Mouse (Mus musculus): ENCODE measurements around the gene Cep164. TPM values are rescaled to one million over a fixed set of nuclear protein-coding genes. Genes with fewer than 3 reads are reported as not detected.

Cep164 gene
- 4.5 and 5.2 TPM in 2 replicates for polyA plus RNA-seq (2012; rRNA removed)

DNA sequence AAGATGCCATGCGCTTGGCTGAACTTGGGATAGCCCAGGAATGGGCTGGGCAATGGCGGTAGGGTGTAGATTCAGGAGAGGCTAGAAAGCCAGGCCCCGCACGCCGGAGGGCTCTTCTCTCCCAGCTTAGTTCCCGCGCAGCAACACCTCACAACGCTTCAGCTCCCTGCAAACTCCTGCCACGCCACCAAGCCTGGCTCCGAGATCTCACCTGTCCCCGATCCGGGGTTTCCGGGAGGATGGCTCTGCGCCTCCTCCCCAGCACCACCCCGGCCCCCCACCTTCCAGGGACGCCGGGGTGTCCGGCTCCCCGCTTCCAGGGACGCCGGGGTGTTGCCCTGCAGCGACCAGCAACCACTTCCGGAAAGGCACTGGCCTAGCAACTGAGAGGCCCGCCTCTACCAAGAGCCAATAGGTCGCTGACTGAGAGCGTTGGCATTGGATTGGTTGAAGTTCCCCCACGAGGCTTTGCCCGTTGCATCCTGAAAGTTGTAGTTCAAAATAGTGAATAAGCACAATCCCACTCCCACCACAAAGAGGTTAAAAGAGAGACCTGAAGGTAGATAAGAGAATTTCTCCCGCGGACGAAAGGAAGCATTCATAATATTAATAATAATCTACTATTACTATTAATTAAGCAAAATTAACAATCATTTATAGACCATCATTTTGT is at the start of gene Cep164:
Cep164 (minus strand) TSS at position 401 of the 673 bp plus-strand sequence.

DNA sequence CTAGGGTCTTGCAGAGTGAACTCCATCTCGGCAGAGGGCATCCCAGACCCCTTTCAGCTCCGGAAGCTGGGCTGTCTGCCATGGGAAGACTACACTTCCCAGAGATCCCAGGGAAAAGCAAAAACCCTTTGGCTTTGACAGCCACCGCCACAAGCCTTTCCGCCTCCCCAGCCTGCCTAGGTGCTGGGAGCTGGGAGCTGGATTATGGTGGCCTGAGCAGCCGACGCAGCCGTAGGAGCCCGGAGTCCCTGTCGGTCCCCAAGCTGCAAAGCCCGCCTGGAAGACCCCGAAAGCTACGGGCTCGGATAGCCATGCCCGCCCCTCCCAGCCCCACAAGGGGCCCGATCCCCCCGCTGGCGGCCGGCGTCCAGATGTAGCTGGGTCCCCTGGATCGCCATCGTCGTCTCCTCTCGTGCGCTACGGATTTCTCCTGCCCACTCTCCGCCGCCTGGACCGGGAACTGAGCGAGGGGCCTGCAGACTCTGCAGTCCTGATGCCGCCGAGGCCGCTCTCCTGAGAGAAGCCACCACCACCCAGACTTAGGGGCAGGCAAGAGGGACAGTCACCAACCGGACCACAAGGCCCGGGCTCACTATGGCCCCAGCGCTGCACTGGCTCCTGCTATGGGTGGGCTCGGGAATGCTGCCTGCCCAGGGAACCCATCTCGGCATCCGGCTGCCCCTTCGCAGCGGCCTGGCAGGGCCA is 10.1 kb upstream of the Cep164 start, which contains the start of gene Bace1:
Bace1 (plus strand) TSS at position 147 of the 705 bp plus-strand sequence.

Other genes starting within 250 kb of the Cep164 start
- gene Bace1, start 9.9 kb upstream of the Cep164 start, polyA plus RNA-seq (2012; rRNA removed): 3.1 and 3.4 TPM in 2 replicates
- gene Pcsk7, start 77.8 kb upstream of the Cep164 start, polyA plus RNA-seq (2012; rRNA removed): 6.8 and 7.9 TPM in 2 replicates
- gene Rnf214, start 78.2 kb upstream of the Cep164 start, polyA plus RNA-seq (2012; rRNA removed): 6.4 and 7.3 TPM in 2 replicates
- 5.2 and 6.7 TPM in 2 replicates for gene Tagln, start 107.4 kb upstream of the Cep164 start, polyA plus RNA-seq (2012; rRNA removed)
- 18.0 and 21.1 TPM in 2 replicates for gene Sidt2, start 126.6 kb upstream of the Cep164 start, polyA plus RNA-seq (2012; rRNA removed)
- 26.8 and 29.3 TPM in 2 replicates for gene Pafah1b2, start 184.0 kb upstream of the Cep164 start, polyA plus RNA-seq (2012; rRNA removed)
- gene Sik3, start 184.1 kb upstream of the Cep164 start, polyA plus RNA-seq (2012; rRNA removed): 2.6 and 3.3 TPM in 2 replicates

Measured in liver, embryonic 14 days (tissue).